Mouse (Mus musculus): ENCODE data around the gene Mast4.

- TF ChIP-seq POLR2A (IDR thresholded peaks at IDR 0.05; ENCODE audit: low read depth, low read length) (no peak), CTCF (IDR thresholded peaks at IDR 0.05; ENCODE audit: extremely low read depth, insufficient read depth, insufficient read length, insufficient replicate concordance) (no peak)
Measured at GRCm38 (mm10) chr13:103344749-103345148, 10.5 kb upstream of the Mast4 start.

Data from spleen, adult 2 months (tissue).